Mouse (Mus musculus): ENCODE data around the gene Myog. TPM values are rescaled to one million over a fixed set of nuclear protein-coding genes. Genes with fewer than 3 reads are reported as not detected.

The Myog gene
- total RNA-seq, 2 experiments from 2014 or later: not detected

GRCm38 (mm10) chr1:134333371-134334110, 43.8 kb downstream of the Myog start:
- no peak for DNase-seq (ENCODE audit: extremely low spot score in 1 of 2, low spot score in 2 of 2)
- intact Hi-C loops (cut with DNase I): loop anchor here (2.0 to 10.0 kb wide), 5 partner anchors 89 to 419 kb away; no protein-coding TSS in a partner anchor
- no peak overlapping the region for H3K27ac ChIP-seq
- no peak overlapping the region for H3K4me3 ChIP-seq
- no peak for TF ChIP-seq CTCF (IDR thresholded peaks at IDR 0.05)

GRCm38 (mm10) chr1:134334111-134334827, 44.5 kb downstream of the Myog start:
- Histone ChIP-seq H3K4me3 (no peak overlapping the region), H3K27ac (no peak overlapping the region)
- no peak for DNase-seq (ENCODE audit: extremely low spot score in 1 of 2, low spot score in 2 of 2)
- no peak for TF ChIP-seq CTCF (IDR thresholded peaks at IDR 0.05)
- intact Hi-C loops (cut with DNase I): loop anchor here (10.0 kb wide), 2 partner anchors 279 to 419 kb away; no protein-coding TSS in a partner anchor

GRCm38 (mm10) chr1:134335211-134335923, 45.6 kb downstream of the Myog start:
- Histone ChIP-seq H3K4me3 (no peak overlapping the region), H3K27ac (peak overlapping the region; percentile 24; the same call in 1 of the 2 replicates)
- TF ChIP-seq CTCF (IDR thresholded peaks at IDR 0.05): no peak
- DNase-seq (ENCODE audit: extremely low spot score in 1 of 2, low spot score in 2 of 2): peak in 1 of 2 experiments; percentile 56
- intact Hi-C loops (cut with DNase I): loop anchor here (1.0 to 10.0 kb wide), 3 partner anchors 59 to 421 kb away; no protein-coding TSS in a partner anchor

GRCm38 (mm10) chr1:134335924-134336810, 46.4 kb downstream of the Myog start:
- no peak overlapping the region for H3K4me3 ChIP-seq
- no peak overlapping the region for H3K27ac ChIP-seq
- TF ChIP-seq CTCF (IDR thresholded peaks at IDR 0.05): no peak
- intact Hi-C loops (cut with DNase I): loop anchor here (1.0 to 10.0 kb wide), 3 partner anchors 60 to 421 kb away; no protein-coding TSS in a partner anchor
- no peak for DNase-seq (ENCODE audit: extremely low spot score in 1 of 2, low spot score in 2 of 2)

GRCm38 (mm10) chr1:134336958-134337710, 47.3 kb downstream of the Myog start:
- Histone ChIP-seq H3K4me3 (no peak overlapping the region), H3K27ac (no peak overlapping the region)
- intact Hi-C loops (cut with DNase I): loop anchor here (10.0 kb wide), 2 partner anchors 282 to 422 kb away; no protein-coding TSS in a partner anchor
- TF ChIP-seq CTCF (IDR thresholded peaks at IDR 0.05): no peak
- DNase-seq (ENCODE audit: extremely low spot score in 1 of 2, low spot score in 2 of 2): no peak

GRCm38 (mm10) chr1:134339162-134339561, 49.4 kb downstream of the Myog start:
- TF ChIP-seq CTCF (IDR thresholded peaks at IDR 0.05): no peak
- DNase-seq (ENCODE audit: extremely low spot score in 1 of 2, low spot score in 2 of 2): no peak
- H3K4me3 ChIP-seq: no peak overlapping the region
- intact Hi-C loops (cut with DNase I): loop anchor here (10.0 kb wide), 2 partner anchors 284 to 424 kb away; no protein-coding TSS in a partner anchor
- no peak overlapping the region for H3K27ac ChIP-seq

- peak; percentile 12 for TF ChIP-seq CTCF (IDR thresholded peaks at IDR 0.05)
- intact Hi-C loops (cut with DNase I): loop anchor here (10.0 kb wide), 2 partner anchors 285 to 425 kb away; no protein-coding TSS in a partner anchor
- Histone ChIP-seq H3K4me3 (no peak overlapping the region), H3K27ac (no peak overlapping the region)
- DNase-seq (ENCODE audit: extremely low spot score in 1 of 2, low spot score in 2 of 2): no peak
Observed at GRCm38 (mm10) chr1:134339757-134340619, 50.2 kb downstream of the Myog start.

GRCm38 (mm10) chr1:134341641-134342277, 52.0 kb downstream of the Myog start:
- DNase-seq (ENCODE audit: extremely low spot score in 1 of 2, low spot score in 2 of 2): no peak
- H3K27ac ChIP-seq: no peak overlapping the region
- intact Hi-C loops (cut with DNase I): no loop called here
- no peak overlapping the region for H3K4me3 ChIP-seq
- no peak for TF ChIP-seq CTCF (IDR thresholded peaks at IDR 0.05)

Other genes with a start within 250 kb of the Myog start
- gene Btg2, start 210.9 kb upstream of the Myog start, total RNA-seq (2021): 10 to 100 TPM; 26.2 to 28.3 TPM
- gene Chit1, start 178.7 kb upstream of the Myog start, total RNA-seq (2021): not detected
- 10 to 100 TPM; 14.0 TPM for gene Chil1, start 107.8 kb upstream of the Myog start, total RNA-seq (2021)
- gene Mybph, start 96.5 kb upstream of the Myog start, total RNA-seq (2021): under 1 TPM in 1 of 2 experiments, not detected in 1; 0.25 TPM
- gene Adora1, start 54.6 kb upstream of the Myog start, total RNA-seq (2021): 100 to 1,000 TPM; 180 to 188 TPM
- 10 to 100 TPM; 50.7 to 50.8 TPM for gene Ppfia4, start 42.9 kb downstream of the Myog start, total RNA-seq (2021)
- 10 to 100 TPM; 57.2 to 70.8 TPM for gene Tmem183a, start 72.0 kb downstream of the Myog start, total RNA-seq (2021)
- gene 4933406M09Rik, start 96.0 kb downstream of the Myog start, total RNA-seq (2021): not detected
- gene Cyb5r1, start 115.6 kb downstream of the Myog start, total RNA-seq (2021): 10 to 100 TPM; 20.3 to 23.3 TPM
- gene Adipor1, start 125.4 kb downstream of the Myog start, total RNA-seq (2021): 10 to 100 TPM; 55.9 to 58.2 TPM
- gene Klhl12, start 165.5 kb downstream of the Myog start, total RNA-seq (2021): 10 to 100 TPM; 36.1 to 38.9 TPM
- 10 to 100 TPM; 25.8 to 28.6 TPM for gene Rabif, start 204.7 kb downstream of the Myog start, total RNA-seq (2021)